Mouse (Mus musculus) cortical plate, adult 2 months (tissue): ENCODE results near the gene Dmc1.

Experiments
- CTCF ChIP-seq: fragments of 200-500 bp; IDR thresholded peaks from 2 replicates; pipeline ENCODE4 v1.5.1; 2011; ENCODE audit warnings: mild to moderate bottlenecking, control low read depth, low read length; ENCODE audit not compliant: insufficient read depth; ENCODE audit errors: extremely low read depth
- POLR2A ChIP-seq: fragments of 200-500 bp; IDR thresholded peaks from 2 replicates; pipeline ENCODE4 v1.6.1; 2011; ENCODE audit warnings: mild to moderate bottlenecking, low read length, control low read depth; ENCODE audit not compliant: insufficient read depth; ENCODE audit errors: extremely low read depth

DNA sequence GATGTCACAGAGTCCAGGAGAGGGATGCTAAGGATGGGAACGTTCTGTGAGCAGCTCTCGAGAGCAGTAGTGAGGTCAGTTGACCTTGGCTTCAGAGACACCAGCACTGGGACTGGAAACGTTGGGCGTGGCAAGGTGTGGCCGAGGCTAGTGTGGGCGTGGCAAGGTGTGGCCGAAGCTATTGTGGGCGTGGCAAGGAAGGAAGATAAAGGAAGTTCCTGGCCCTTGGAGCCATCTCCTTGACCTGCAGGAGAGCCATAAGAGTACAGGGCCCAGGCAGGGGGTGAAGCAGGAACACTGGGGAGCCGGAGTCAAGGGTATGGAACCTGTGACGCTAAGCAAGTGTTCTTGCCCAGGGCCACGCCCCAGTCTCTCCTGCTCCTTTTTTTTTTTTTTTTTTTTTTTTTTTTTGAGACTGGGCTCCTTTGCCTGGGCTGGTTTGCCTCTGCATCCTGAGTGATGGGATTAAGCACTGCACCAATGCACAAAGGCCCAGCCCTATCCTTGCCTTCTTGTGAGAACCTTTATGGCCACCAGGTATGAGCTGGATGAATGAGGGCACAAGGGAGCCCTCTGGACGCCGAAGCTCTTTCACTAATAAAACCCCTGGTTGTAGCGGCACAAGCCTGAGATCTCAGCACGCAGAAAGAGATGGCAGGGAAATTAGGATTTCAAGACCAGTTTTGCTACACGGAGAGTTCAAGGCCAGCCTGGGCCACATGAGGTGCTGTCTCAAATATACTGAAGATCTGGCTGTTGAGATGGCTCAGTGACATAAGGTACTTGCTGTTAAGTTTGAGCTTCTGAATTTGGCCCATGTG is 85.3 kb downstream of the Dmc1 start:
- TF ChIP-seq POLR2A, result no peak
- no peak for TF ChIP-seq CTCF
